Mouse (Mus musculus) cerebellum, postnatal 36 days (tissue): Measurements from ENCODE around the gene Iqsec1.

Experiments
- DNase-seq, 2 experiments: peaks; one replicate each; pipeline ENCODE4 v3.0.0; 2021 to 2022; ENCODE audit warnings: mixed read lengths in 2 of 2

Iqsec1 gene

DNA sequence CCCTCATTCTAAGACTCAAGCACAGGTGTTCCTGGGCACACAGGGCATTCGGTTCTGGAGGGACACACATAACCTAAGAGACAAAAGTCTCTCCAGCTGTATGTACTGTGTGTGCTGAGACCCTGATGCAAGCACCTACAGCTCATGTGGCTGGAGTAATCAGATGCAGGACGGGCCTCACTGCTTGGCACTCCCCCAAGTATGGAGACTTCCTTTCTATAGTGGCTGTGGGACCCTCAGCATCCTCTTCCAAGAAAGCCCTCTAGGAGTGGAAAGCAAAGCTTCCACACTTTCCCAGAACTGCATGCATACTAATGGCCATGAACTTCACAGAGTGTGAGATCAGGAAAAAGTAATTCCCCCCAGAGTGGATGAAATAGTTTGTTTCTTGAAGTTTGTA is 208.0 kb downstream of the Iqsec1 start:
- no peak for DNase-seq

DNA sequence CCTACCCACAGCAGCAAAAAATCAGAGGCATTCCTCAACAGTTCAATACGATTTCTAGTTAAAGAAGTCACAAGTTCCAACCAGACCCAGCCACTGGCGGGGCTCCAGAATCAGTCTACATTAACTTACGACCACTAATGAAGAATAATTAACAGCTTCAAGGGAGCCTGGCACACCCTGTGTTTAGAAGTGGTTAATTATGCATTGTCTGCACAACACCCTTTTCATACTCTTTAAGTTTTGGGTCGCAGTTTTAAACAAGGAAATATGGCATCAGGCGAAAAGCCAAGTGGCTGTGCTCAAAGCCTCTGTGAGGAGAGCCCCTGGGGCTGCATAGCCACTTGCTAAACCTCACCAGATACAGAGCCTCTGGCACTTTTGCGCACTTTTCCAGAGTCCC is 209.6 kb downstream of the Iqsec1 start:
- DNase-seq = no peak

DNA sequence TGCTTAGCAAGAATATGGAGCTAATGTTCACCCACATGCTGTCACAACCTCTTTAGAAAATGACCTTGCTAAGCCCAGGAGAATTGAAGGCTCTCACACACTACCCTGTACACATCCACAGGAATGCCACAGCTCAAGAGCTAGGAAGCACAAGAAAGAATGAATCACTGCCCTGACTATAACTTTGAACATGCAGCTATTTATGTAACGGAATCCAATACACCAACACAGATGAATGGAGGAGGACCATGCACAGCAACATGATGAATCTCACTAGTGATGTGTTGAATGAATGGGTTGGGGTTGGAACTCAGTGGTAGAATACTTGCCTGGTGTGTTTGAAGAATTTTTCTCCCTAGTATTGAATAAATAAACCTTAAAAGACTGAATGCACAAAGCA is 211.2 kb downstream of the Iqsec1 start:
- no peak for DNase-seq

DNA sequence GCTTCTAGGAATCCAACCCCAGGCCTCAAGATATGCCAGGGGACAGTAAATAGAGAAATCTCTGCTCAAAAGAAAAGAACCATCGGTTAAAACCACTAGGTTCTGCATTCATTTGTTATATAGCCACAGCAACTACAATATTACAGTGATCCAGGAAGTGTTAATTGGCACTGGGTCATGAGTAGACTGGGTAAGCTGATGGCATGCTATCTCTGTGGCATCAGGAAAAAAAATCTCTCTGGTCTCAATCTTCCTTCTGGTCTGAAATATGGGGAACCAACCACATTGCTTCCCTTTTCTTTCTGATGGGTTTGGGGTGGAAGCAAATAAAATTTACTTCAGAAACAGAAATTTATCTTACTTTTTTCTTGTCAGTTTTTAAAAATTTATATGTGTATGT is 212.9 kb downstream of the Iqsec1 start:
- no peak for DNase-seq

DNA sequence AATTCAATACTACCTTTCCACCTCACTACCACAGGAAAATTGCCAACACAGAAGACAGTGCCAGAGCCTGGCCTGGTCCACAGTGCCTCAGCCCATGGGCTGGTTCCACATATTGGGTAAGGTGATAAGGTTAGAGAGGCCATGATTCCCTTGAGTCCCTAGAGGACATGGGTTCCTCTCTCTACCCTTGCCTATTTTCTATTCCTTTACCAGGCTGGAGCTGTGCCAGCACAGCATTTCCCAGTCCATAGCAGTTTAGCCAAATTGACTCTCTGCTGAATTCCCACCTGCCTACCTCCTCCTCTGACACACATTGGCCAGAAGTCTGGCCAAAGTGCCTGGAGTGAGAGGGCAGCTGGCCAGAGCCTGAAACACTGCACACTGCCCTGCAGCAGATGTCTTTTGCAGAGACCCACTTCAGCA is 214.7 kb downstream of the Iqsec1 start:
- DNase-seq = peak; percentile 70 to 71

DNA sequence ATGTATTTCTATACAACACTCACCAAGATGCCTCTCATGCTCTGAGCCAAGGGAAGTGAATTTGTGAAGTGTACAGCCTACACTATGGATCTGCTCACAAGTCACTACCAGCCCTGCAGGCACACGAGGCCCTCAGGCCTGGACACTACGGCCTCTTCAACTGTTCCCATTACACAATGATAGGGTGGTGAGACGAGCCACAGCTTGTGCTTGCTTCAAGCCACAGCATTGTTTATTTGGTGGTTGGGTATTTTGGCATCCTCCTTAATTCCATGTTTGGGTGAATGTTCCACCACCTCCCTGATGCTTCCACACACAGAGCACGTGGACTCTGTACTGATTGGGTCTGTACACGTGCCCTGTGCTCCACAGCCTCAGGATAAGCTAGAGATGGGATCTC is 216.4 kb downstream of the Iqsec1 start:
- DNase-seq = no peak

DNA sequence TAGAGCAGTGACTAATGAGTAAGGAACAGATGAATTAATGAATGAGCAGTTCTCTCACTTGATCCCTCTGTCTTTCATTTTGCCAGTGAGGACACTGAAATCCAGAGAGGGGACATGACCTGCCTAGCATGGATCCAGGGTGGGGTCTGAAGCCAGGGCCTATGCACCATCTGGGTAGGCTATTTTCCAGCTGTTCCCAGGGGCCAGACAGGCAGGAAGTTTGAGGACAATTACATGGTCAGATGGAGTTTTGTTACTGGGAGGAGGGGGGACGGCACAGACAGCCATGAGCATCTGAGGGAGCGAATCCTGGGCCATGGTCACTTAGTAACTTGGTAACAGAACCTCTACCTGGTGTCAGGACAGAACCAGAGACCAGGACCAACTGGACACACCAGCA is 220.0 kb downstream of the Iqsec1 start:
- no peak for DNase-seq

DNA sequence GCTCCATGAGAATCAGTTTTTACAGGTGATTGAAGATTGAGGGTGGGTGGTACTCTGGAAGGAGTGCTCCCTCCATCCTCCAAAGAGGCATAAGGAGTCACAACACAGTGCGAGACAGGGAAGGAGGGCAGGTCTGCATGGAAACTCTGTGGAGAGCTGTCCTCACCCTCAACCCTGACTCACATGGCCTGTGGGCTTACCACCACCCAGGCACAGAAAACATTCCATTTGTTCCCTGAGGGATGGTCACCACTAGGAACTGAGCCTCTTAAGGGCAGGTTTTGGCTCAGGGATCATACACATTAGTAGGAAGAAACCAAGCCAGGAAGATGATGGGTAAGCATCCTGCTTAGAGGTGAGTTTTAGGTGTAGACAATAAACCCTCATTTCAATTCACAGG is 220.6 kb downstream of the Iqsec1 start:
- DNase-seq = no peak

DNA sequence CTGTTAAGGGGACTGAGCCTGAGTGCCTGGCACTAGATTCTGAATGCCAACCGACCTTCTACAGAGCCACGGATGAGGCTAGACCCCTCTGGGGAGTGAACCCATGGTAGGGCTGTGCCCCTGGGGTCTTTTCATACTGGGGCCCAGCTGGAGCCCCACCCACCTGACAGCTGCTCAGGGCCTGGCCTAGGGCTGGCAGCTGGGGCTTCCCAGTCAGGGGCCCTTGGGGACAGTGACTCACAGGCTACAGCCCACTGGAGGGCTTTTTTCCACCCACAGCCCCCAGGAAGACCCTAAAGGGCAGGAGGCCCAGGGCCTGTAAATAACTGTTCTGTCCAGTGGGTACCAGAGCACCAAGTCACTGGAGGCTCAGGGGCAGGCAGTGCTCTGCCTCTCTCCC is 223.7 kb downstream of the Iqsec1 start:
- DNase-seq = no peak

DNA sequence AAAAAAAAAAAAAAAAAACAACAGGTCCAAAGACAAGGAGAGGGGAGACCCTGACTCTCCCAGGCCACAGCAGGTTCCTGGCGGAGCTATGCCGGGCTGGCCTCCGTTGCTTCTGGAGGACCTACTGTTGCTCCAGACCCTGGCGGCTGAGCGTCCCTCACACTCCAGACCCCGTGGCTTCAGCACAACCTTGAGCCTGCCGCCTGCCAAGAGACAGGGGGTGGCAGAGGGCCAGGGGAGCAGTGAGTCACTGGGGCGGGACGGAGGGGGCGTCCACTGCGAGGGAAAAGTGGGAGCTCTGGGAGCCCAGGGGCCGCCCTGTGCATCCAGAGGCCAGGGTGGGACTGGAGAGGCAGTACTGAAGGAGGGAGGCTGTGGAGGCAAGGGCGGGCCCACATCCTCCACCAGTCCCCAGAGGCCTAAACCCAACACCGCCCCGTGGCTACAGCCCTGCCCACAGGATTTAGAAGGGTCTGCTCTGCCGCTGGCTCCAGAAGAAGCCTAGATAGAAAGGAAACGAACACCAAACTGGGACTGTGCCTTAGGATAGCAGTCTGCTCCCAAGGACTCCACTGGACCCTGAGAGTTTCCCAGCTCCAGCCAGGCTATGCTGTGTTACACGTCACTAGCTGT is 224.4 kb downstream of the Iqsec1 start:
- DNase-seq = peak; percentile 74 to 82

DNA sequence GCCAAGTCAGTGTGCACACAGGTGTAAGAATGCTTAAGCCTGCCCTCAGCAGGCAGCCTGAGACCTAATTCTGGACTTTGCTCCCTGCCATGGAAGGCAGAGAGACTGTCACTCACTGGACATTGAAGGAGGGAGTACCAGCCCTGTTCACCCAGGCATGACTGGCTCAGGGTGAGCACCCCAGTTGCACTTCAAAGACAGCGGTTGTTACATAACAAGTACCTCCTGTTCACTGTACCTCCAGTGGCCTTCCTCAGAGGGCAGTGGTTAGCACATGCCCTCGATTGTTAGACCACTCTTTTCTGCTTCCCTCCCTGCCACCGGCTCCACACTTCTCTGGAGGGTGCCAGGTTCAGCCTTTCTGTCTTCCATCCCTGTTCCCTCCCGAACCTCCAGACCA is 225.2 kb downstream of the Iqsec1 start:
- DNase-seq = no peak

DNA sequence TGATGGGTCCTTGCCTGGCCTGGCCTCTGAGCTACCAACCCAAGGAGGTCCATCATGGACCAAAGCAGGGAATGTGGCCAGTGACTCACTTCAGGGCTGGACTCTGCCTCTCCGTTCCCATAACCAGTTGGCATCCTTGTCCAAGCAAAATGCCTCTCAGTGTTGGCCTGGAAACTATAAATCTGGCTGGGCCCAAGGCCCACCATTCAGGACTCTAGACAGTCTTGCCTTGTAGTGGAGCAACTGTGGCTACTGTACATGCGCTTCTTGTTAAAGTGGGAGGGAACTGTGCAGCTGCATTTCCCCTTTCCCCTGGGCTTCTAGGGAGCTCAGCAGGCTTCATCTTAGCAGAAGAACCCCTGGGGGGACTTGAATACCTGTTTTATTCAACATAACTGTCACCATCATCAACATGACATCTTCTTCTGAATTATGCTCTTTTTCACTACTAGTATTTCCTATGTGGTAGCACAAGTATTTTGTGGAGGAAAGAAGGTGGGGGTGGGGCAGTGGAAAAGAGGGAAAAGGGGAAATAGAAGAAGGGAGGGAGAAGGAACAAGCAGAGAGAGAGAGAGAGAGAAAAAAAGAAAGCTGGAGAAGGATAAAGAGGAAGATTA is 226.3 kb downstream of the Iqsec1 start:
- no peak for DNase-seq

DNA sequence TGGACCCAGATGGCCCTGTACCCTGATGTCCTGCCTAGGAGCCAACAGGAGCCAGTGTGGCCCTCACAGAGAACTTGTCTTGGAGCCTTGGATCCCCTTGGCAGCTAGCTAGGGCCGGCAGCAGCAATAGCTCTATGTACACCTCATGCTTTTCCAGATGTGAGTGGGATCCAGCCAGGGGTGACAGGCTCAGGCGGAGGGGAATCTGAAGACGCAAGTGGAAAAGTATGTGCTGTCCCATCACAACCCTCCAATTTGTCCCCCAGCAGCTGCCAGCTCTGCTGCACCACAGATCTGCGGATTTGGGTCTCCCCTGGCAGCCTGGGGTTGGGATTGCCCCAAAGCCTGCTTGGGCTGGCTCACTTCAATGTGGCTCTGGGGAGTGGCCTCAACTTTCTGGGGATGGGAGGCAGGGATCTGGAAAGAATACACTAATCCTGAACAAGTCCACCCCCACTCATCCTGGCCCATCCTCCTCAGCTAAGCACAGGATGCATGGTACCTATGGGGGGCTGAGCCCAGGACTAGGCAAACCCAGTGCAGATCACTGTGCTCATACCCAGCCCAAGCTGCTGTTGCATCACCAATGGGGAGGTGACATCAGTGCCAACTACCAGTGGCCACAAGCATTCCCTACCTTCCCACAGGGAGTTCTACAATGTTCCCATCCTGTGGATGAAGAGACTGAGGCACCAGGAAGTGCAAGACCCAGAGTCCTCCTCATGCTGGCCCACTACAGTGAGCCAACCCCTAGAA is 227.0 kb downstream of the Iqsec1 start:
- DNase-seq = no peak

DNA sequence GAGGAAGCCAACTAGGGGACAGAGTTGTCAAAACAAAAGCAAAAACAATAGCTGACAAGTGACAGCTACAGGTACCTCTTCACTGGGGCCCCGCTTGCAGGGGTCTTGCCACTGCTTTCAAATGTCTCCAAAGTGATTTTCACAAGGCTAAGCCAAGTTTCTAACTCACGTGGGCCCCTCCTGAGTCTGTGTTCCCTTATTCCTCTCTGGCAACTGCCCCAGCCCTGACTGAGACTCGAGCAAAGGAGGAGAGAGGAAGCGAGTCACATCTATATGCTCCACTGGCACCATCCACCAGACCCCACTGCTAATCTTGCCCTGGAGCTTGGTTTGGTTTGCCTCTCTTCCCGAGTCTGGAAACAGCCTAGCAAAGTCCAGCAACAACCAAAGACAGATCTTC is 227.6 kb downstream of the Iqsec1 start:
- no peak for DNase-seq

DNA sequence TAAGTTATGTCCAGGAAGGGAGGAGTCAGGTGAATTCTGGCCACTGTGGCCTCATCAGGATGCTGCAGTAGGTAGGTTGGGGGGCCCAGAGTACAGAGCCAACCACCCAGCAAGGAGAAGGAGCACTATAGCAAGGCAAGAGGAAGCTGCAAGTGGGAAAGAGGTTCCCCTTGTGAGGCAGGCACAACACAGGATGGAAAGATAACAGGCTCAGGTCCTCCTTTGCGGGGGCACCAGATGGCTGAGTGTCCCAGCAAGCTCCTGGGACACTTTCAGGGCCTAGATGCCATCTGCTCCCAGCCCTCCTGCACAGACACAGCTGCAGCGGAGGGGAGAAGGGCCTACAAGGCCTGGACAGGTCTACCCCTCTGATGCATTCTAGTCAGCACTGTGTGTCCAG is 228.7 kb downstream of the Iqsec1 start:
- peak; percentile 75 to 76 for DNase-seq

DNA sequence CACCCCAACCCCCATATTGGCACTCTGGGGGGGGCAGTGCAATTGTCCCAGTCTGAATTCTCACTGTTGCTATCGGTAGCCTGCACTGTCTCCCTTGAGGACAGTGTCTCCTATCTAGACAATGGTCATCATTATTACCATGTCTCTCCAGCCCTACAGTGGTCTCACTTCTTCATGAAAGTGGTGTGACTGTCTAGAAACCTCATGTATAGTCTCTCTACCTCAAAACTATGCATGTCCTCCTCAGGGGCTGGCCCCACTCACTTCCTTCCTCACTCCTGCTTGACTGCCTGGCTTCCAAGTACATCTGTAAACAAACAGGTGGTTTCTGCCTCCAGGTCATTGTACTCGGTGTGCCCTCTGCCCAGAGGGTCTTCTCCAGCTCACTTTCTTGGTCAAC is 230.3 kb downstream of the Iqsec1 start:
- DNase-seq = no peak

DNA sequence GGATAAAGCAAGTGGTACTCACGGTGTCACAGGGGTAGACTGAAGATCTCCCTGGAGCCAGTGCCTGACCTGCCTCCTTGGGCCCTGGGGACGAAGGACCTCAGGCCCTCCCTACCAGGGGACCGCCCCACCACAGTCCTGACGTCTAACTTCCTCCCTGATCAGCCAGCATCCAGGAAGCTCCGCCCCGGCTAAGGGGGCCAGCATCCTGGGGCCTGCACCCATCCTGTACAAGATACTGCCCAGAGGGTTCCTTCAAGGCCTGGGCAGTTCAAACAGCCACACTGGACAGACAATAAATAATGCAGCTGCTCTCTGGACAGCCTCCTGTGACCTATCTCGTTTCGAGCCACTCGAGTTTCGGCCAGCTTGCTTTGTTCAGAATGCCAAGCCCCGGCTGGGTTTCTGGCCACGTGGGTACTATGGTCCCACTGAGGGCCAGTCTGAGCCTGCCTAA is 231.0 kb downstream of the Iqsec1 start:
- DNase-seq = peak in 1 of 2 experiments; percentile 38

DNA sequence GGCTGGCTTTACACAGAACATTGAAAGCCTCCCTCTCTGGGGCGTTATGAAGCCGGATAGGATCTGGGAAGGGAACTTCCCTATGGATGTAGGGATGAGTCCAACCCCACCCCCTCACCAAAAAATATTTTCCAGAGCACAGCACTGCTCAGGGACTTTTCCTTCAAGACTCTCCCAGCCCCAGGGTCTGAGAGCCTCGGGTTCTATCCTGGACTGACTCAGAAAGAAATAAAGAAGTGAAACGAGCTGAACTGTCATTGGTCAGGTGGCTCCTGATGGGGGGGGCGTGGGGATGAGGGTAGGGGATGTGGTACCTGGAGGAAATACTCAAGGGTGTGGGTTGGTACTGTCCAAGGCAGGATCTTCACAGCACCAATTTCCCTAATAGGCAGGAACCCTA is 231.9 kb downstream of the Iqsec1 start:
- DNase-seq = no peak

DNA sequence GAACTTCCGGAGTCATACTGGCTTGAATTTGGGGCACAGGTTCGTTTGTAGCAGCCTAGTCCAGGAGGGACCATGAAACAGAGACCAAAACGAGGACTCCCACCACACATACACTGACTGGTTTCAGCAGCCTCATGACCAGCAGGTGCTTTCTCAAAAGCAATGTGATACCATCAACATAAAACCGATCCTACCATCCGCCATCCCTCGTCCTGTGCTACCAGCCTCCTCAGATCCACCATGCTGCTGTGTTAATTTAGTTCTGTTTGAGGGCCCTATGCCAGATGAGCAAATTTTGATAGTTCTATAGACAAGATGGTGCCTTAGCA is 232.9 kb downstream of the Iqsec1 start:
- DNase-seq = no peak

DNA sequence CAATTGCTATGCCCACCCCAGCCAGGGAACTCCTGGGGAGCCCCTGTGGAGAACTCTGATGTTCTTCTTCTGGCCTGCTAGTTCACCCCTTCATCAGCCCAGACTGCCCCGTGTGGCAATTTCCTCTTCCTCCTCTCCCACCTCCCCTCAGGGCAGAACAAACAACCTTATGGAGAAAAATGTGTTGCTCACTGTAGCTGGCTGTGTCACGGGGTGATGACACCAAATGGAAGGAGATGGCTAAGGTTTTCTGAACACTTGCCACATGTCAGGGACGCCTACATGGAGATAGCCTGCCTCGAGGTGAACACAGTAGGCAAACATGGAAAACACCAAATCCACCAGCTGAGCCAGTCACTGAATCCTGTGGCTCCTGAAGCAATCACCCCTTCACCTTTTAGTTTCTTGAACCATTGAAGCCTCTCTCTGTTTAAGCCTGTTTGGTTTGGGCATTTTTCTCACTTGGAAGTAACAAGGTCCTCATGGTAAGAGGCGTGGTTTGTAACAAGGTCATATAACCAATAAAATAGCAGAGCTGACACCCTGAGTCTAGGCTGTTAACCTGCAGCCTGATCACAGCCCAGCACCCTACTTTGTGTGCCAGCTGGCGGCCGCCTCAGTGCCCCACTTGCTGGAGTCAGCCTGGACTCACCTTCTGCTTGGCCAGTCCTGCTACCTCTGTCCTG is 233.4 kb downstream of the Iqsec1 start:
- peak in 1 of 2 experiments; percentile 37 for DNase-seq

DNA sequence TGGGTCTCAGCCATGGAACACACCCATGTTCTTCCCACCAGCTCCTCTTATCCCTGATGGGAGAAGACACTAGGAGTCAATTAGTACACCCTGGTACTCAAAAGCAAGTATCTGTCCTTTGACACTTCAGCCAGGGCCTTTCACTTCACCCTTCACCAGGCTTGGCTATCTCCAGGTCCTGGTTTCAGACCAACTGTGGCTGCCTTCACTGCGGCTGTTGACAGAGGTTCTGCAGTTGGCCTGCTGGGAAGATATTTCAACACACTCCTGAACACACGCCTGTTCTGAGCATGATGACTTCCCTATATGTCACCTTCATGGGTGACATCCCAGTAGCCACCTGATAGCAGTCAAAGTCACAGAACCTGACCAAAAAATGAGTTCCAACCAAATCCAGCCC is 234.4 kb downstream of the Iqsec1 start:
- no peak for DNase-seq

DNA sequence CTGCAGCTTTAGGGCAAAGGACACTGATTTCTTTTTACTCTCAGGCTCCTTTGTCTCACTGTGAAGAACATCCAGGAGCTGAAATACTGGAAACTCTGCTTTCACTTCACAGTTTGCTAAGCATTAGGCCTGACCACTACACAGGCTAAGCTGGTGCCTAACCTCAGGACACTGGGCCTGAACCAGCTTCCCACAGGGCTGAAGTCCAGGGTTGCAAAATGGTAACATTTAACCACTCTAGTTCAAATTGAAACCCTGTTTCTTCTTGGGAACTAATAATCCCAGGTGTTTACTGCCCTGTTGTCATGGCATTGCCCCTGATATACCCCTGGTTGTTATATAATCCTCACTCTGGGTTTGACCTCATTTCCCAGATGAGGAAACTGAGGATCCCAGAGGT is 234.8 kb downstream of the Iqsec1 start:
- no peak for DNase-seq

DNA sequence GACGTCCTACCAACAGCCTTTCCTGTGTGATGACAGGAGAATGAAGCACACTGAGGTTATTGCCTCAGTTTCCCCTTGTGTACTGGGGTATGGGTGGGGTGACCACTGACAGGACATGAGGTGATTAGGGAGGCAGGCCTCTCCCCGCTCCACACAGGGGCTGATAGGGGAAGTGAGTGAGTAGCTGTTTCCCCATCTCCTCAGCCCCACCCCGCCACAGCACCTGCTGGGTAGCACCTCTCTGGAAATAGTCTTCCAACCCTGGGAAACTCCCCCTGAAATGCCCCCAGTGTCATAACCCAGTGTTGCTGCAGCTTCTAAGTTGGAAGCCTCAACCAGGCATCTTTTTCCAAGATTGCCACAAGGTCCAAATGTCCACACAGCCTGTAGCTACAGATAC is 236.9 kb downstream of the Iqsec1 start:
- no peak for DNase-seq

DNA sequence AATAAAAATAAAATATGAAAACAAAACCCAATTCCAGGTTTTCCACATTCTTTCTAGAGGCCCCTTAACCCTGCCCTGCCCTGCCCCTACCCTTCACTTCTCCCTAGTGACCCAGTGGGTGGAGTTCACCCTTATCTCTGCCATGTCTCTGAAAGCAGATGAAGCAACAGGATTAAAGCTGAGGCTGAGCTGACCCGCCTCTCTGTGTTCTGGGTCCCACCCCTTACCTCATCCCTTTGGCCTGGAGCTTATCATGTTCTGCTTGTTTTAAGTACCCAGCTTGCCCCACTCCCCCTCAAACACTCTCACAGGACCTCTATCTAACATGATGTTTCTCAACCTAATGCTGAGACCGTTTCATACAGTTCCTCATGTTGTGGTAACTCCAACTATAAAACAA is 238.4 kb downstream of the Iqsec1 start:
- no peak for DNase-seq
